Mouse (Mus musculus): ENCODE measurements around the gene Idh3a.

- TF ChIP-seq CTCF (IDR thresholded peaks at IDR 0.05 in 2 of 3, conservative IDR thresholded peaks at IDR 0.05 in 1 of 3; ENCODE audit: control insufficient read depth in 1 of 3, insufficient read depth in 1 of 3, low read depth in 2 of 3, low read length in 3 of 3, poor library complexity in 1 of 3, severe bottlenecking in 1 of 3): no peak
- TF ChIP-seq MYC (IDR thresholded peaks at IDR 0.05; ENCODE audit: low read depth, low read length): no peak
Observed at GRCm38 (mm10) chr9:54641548-54641947, 55.4 kb downstream of the Idh3a start.

All from MEL (cell line).